Mouse (Mus musculus) cerebellum, postnatal 25 days (tissue): ENCODE data around the gene 1700080O16Rik.

Experiments
- DNase-seq, 2 experiments: peaks; one replicate each; pipeline ENCODE4 v3.0.0; 2021; ENCODE audit warnings: mixed read lengths in 2 of 2

1700080O16Rik gene

GRCm38 (mm10) chrX:51972672-51973071 is at the start of gene 1700080O16Rik:
Gene 1700080O16Rik, minus strand, starts transcription at chrX:51972772.
- no peak for DNase-seq

- DNase-seq: peak in 1 of 2 experiments; percentile 6
Measured at GRCm38 (mm10) chrX:52017660-52018059, 45.1 kb upstream of the 1700080O16Rik start.

- DNase-seq: no peak
Measured at GRCm38 (mm10) chrX:52000072-52000471, 27.5 kb upstream of the 1700080O16Rik start.

- no peak for DNase-seq
Measured at GRCm38 (mm10) chrX:51999426-51999825, 26.9 kb upstream of the 1700080O16Rik start.

- no peak for DNase-seq
Measured at GRCm38 (mm10) chrX:51976361-51976760, 3.8 kb upstream of the 1700080O16Rik start.

- DNase-seq: no peak
Measured at GRCm38 (mm10) chrX:51974618-51975017, 2.0 kb upstream of the 1700080O16Rik start.

GRCm38 (mm10) chrX:51948071-51948470 is 24.5 kb downstream of the 1700080O16Rik start:
- DNase-seq: no peak

- DNase-seq: no peak
Measured at GRCm38 (mm10) chrX:51938076-51938475, 34.5 kb downstream of the 1700080O16Rik start.

- no peak for DNase-seq
Measured at GRCm38 (mm10) chrX:51919091-51919490, 53.5 kb downstream of the 1700080O16Rik start.
